13 mouse cellular contexts compared by ENCODE assay signal in genomic region chr2:125106536-125106935, GRCm38 (mm10). TPM values are rescaled to one million over a fixed set of nuclear protein-coding genes. Genes with fewer than 3 reads are reported as not detected.
"Had no signal": no experiment of that assay in that cellular context is flagged by ENCODE, and none has a peak within 500 bp of the region (broad histone marks: within the 10 kb centered on the region; RNA-seq: fewer than 3 reads in every experiment).

No protein-coding gene starts in this region.

RNA-seq across cellular contexts. Expression of gene Ctxn2, which starts 30.0 kb away (rescaled TPM):
- total RNA-seq: megakaryocyte, adult 5-6 weeks; megakaryocyte-erythroid progenitor cell, adult 5-6 weeks had no signal
- polyA plus RNA-seq: lung, embryonic 14.5 days; lung, embryonic 16.5 days; midbrain, embryonic 10.5 days; myocyte; neural tube, embryonic 11.5 days; small intestine, adult 2 months; stomach, embryonic 14.5 days; stomach, embryonic 16.5 days; thymus, postnatal 0 days had no signal

RNA-seq across cellular contexts. Expression of gene Slc24a5, which starts 38.6 kb away (rescaled TPM):
- total RNA-seq: megakaryocyte, adult 5-6 weeks had no signal
- polyA plus RNA-seq: small intestine, adult 2 months had no signal

RNA-seq across cellular contexts. Expression of gene Slc12a1, which starts 45.8 kb away (rescaled TPM):
- total RNA-seq: megakaryocyte, adult 5-6 weeks had no signal
- polyA plus RNA-seq: lung, embryonic 14.5 days; midbrain, embryonic 10.5 days; midbrain, embryonic 12.5 days; midbrain, embryonic 14.5 days; small intestine, adult 2 months; stomach, embryonic 14.5 days; stomach, embryonic 16.5 days had no signal
